Mouse (Mus musculus): Measurements from ENCODE around the gene Gpr88. TPM values are rescaled to one million over a fixed set of nuclear protein-coding genes. Genes with fewer than 3 reads are reported as not detected.
A peak's percentile ranks its signal among the peaks of the same experiment; 100 is the strongest.
"Not testable (repeated sequence)": the region's sequence is repeated elsewhere in the genome, so short reads cannot be mapped to it uniquely, and the experiment has no call there.

The Gpr88 gene
- polyA plus RNA-seq, 1 experiment = 15.7 TPM

GRCm38 (mm10) chr3:116249026-116249425 lies 4.3 kb downstream of the Gpr88 start:
- no peak for DNase-seq (ENCODE audit: extremely low spot score in 1 of 2, low spot score in 1 of 2)

GRCm38 (mm10) chr3:116244476-116244875 lies 8.8 kb downstream of the Gpr88 start:
- no peak for DNase-seq (ENCODE audit: extremely low spot score in 1 of 2, low spot score in 1 of 2)

- DNase-seq (ENCODE audit: extremely low spot score in 1 of 2, low spot score in 1 of 2) = peak in 1 of 2 experiments; percentile 13
Measured at GRCm38 (mm10) chr3:116242685-116243084, 10.6 kb downstream of the Gpr88 start.

DNA sequence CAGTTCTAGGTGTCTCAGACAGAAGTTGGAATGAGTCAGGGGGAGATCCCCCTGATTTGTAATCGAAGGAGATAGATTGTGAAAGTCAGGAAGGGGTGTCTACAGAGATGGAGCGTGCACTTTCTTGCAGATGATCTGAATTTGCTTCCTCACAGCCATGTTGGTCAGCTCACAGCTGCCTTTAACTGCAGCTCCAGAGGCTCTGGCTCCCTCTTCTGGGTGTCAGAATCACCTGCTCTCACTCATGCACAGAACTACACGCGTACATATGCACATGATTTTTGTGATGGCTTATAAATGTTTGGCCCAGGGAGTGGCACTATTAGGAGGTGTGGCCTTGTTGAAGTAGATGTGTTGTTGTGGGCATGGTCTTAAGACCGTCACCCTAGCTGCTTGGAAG lies 15.8 kb downstream of the Gpr88 start:
- no peak for DNase-seq (ENCODE audit: extremely low spot score in 1 of 2, low spot score in 1 of 2)

GRCm38 (mm10) chr3:116236856-116237255 lies 16.4 kb downstream of the Gpr88 start:
- DNase-seq (ENCODE audit: extremely low spot score in 1 of 2, low spot score in 1 of 2) = no peak

GRCm38 (mm10) chr3:116233515-116233914 lies 19.8 kb downstream of the Gpr88 start:
- DNase-seq (ENCODE audit: extremely low spot score in 1 of 2, low spot score in 1 of 2) = no peak

- DNase-seq (ENCODE audit: extremely low spot score in 1 of 2, low spot score in 1 of 2) = no peak
Measured at GRCm38 (mm10) chr3:116232763-116233162, 20.5 kb downstream of the Gpr88 start.

DNA sequence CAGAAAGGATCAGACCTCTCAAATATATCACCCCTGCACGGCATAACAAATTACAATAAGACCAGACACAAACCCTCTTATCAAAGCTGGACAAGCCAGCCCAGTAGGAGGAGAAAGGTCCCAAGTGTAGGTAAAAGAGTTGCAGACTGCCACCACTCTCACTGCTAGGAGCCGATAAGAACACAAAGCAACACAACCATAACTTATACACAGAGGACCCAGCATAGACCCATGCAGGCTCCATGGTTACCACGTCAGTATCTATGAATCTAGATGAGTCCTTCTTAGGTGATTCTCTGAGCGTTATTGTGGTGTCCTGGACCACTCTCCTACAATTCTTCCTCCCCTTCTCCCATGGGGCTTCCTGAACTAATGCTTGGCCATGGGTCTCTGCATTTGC lies 24.0 kb downstream of the Gpr88 start:
- no peak for DNase-seq (ENCODE audit: extremely low spot score in 1 of 2, low spot score in 1 of 2)

DNA sequence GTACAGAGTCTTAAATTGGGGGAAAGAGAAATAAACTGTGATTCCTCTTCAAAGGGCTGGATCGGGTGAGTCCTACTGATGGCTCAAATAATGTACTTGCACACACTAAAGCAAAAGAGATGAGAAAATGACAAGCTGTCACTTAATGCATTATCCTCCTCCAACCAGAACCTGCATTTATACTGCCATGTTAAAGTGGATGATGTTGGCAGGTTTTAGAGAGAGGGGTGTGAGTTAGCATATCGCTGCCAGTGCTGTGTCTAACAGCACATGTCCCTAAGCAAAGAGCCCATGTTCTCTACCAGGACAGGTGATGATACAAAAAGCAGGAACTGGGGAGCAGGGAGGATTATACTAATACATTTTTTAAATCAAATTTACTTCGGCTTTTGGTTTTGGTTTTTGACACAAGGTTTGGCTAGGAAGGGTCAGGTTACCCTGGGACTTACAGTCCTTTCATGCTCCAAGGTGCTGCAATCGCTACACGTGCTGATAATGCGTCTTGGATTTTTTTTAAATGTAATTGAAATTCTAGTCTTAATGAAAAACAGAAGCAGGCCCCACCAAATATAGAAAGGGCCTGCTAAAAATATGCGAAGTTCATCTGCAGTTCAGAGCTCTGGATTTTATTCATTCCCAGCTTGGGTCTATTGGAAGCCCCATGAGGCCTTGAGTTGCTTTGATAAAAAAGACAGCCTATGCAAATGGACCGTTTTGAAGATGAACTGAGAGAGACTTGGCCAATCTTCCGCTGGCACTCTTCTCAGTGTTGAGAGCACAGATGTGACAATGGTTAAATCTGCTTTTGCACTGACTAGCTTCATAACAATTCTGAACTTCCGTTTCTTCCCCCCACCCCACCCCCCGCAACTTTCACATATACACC lies 24.7 kb downstream of the Gpr88 start:
- DNase-seq (ENCODE audit: extremely low spot score in 1 of 2, low spot score in 1 of 2) = no peak

- no peak for DNase-seq (ENCODE audit: extremely low spot score in 1 of 2, low spot score in 1 of 2)
Measured at GRCm38 (mm10) chr3:116227383-116227782, 25.9 kb downstream of the Gpr88 start.

GRCm38 (mm10) chr3:116226915-116227314 lies 26.4 kb downstream of the Gpr88 start:
- DNase-seq (ENCODE audit: extremely low spot score in 1 of 2, low spot score in 1 of 2) = no peak

DNA sequence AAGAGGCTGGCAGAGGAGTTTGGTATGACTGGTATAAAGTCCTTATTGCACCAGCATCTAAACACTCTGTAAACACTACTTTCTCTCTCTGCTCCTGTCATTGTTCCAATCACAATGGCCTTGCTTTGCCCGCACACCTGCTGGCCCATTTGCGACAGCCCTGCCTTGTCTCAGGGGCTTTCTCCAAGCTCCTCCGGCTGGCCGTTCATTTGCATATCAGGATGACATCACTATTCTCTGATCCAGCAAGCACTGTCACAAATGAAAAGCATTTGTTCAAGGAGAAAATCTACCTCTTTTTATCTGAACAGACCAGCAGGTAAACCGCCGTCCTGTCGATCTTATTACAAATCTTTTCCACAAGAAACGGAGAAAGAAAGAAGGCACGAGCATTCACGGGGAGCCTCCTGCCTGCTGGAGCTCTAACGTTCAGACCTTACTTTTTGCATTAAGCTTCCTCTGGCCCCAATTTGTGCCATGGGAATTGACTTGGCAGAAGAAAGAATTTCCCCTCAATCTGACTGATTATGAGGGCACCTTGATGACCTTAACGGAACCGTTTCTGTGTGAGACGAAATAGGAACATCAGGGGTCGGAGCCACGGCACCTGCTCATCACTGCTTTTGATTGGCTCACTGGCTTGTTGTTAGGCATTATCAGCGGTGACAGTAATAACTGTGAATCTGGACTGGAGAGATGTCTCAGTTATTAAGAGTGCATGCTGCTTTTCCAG lies 30.6 kb downstream of the Gpr88 start:
- DNase-seq (ENCODE audit: extremely low spot score in 1 of 2, low spot score in 1 of 2) = no peak

GRCm38 (mm10) chr3:116221686-116222010 lies 31.7 kb downstream of the Gpr88 start:
- DNase-seq (ENCODE audit: extremely low spot score in 1 of 2, low spot score in 1 of 2) = no peak

DNA sequence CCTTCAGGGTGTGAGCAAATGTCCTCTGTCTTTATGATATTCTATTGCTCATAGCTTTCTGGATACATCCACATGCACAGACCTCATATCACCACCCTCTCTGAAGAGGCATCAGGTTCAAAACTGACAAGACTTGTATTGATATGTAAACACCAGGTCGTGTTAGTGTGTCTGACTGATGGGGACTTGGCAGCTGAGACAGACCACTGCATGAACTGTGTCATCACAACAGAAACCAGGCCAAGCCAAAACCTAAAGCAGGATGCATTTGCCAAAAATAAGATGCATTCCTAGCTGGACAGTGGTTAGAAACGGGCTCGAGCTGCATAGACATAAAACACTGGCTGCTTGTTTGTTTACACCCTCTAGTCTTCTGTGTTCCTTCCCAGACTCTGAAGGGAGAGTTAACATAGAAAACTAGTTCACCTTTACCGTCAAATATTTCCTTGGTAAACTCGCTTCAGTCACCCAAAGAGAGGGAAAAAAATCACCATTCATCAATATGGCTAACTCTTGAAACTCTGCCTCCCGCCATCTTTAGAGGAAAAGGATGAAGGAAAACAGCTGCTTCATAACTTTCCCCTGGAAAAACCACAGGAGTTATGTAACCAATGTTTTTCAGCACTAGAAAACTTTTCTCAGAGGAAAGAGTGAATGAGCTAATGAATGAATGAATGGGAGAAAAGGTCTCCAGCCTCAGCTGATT lies 32.2 kb downstream of the Gpr88 start:
- no peak for DNase-seq (ENCODE audit: extremely low spot score in 1 of 2, low spot score in 1 of 2)

GRCm38 (mm10) chr3:116217398-116217797 lies 35.9 kb downstream of the Gpr88 start:
- DNase-seq (ENCODE audit: extremely low spot score in 1 of 2, low spot score in 1 of 2) = not testable (repeated sequence)

DNA sequence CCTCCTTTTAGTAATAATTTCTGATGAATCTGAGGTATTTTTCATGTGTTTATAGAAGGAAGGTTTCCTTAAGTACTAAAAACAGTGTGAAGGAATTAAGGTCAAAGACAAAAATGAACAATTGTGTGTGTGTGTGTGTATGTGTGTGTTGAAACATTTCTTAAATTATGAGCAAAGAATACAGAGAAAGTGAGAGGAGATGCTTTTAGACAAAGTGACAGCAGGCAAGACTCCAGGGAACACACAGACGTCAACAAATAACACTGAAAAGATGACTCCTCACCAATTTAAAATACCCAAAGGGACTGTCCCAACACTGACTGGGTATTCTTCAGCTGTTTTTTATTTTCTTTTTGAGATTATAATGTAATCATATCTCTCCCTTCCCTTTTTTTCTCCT lies 37.0 kb downstream of the Gpr88 start:
- DNase-seq (ENCODE audit: extremely low spot score in 1 of 2, low spot score in 1 of 2) = no peak

DNA sequence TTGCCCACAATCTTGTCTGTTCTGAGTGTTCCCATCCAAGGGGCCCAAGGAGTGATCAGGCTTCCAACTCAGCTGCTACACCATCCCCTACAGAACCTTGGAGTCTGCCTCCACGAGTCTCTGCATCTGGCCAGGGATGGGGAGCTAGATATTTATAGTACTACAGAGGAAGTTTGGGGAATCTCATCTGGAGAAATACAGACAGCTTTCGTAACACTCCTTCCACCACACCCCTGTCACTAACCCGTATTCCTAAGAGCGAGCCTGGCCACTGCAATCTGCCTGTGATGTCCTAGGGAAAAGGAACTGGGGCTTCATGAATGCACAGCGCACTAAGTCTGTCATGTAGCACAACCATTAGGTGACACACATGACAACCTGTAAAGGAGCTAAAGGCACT lies 41.7 kb downstream of the Gpr88 start:
- no peak for DNase-seq (ENCODE audit: extremely low spot score in 1 of 2, low spot score in 1 of 2)

GRCm38 (mm10) chr3:116210720-116211121 lies 42.6 kb downstream of the Gpr88 start:
- no peak for DNase-seq (ENCODE audit: extremely low spot score in 1 of 2, low spot score in 1 of 2)

DNA sequence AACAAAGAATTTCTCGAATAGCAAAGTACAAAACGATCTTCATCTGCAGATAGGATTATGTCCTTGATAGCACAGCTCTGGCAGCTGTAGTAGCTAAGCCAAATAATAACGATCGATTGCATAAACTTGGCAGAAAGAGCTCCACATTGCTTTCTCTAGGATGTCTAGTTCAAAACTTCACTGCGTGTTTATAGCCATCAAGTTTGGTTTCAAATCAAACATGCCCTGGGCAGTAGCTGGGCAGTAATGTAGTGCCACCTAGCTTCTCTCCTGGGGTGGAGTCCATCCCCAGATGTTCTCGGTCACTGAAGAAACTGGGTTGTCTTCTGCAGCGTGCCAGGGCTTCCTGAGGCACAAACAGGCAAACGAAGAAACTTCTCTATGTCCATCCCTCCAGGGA lies 44.1 kb downstream of the Gpr88 start:
- no peak for DNase-seq (ENCODE audit: extremely low spot score in 1 of 2, low spot score in 1 of 2)

- DNase-seq (ENCODE audit: extremely low spot score in 1 of 2, low spot score in 1 of 2) = no peak
Measured at GRCm38 (mm10) chr3:116206306-116206834, 46.9 kb downstream of the Gpr88 start.

Data from frontal cortex, adult 2 months (tissue).